Mouse (Mus musculus): ENCODE data around the gene Itih4. TPM values are rescaled to one million over a fixed set of nuclear protein-coding genes. Genes with fewer than 3 reads are reported as not detected.

Itih4 gene
- total RNA-seq (2012; rRNA removed): 0.18 TPM in 1 of 2 replicates, not detected in the other

- Histone ChIP-seq H3K36me3 (ENCODE audit: control insufficient read depth, insufficient read depth, low read length, poor library complexity, severe bottlenecking) (no peaks in the 10 kb centered on the region), H3K9me3 (ENCODE audit: control insufficient read depth, insufficient read depth, low read depth, low read length) (no peaks in the 10 kb centered on the region), H3K9ac (ENCODE audit: insufficient read depth, low read depth, low read length, poor library complexity, severe bottlenecking) (no peak within 1 kb of the TSS), H3K4me3 (ENCODE audit: insufficient read depth in 1 of 2, low read depth in 1 of 2, low read length in 2 of 2, poor library complexity in 1 of 2, severe bottlenecking in 1 of 2) (no peak within 1 kb of the TSS), H3K4me1 (ENCODE audit: control insufficient read depth in 2 of 2, insufficient read depth in 2 of 2, low read length in 2 of 2, poor library complexity in 1 of 2) (peaks cover 4% of the 10 kb centered on the region in 2 experiments; a peak in 2 of 4 replicates), H3K27ac (ENCODE audit: insufficient read depth, low read depth, low read length, poor library complexity, severe bottlenecking) (no peak within 1 kb of the TSS; the same call in 1 of the 2 replicates)
- TF ChIP-seq ZNF384 (IDR thresholded peaks at IDR 0.05; ENCODE audit: low read depth, low read length) (no peak), ZC3H11A (IDR thresholded peaks at IDR 0.05; ENCODE audit: borderline replicate concordance, low read depth, low read length) (no peak), MAFK (IDR thresholded peaks at IDR 0.05; ENCODE audit: insufficient read depth, low read depth, low read length) (no peak), CHD2 (IDR thresholded peaks at IDR 0.05; ENCODE audit: low read depth, low read length) (no peak), HCFC1 (IDR thresholded peaks at IDR 0.05; ENCODE audit: borderline replicate concordance, insufficient read depth, low read length) (no peak)
- in situ Hi-C loops (cut with MboI; ENCODE audit: low sequenced_read_pairs in 2 of 2, unreplicated experiment in 2 of 2): no loop called here
- no peak for DNase-seq (ENCODE audit: low read depth, low spot score)
Observed at GRCm38 (mm10) chr14:30886204-30886603, at the start of gene Itih4. TSS of gene Itih4 (plus strand) at chr14:30886476.

GRCm38 (mm10) chr14:30837416-30837996 is 48.8 kb upstream of the Itih4 start:
- TF ChIP-seq MAFK (IDR thresholded peaks at IDR 0.05; ENCODE audit: insufficient read depth, low read depth, low read length) (no peak), HCFC1 (IDR thresholded peaks at IDR 0.05; ENCODE audit: borderline replicate concordance, insufficient read depth, low read length) (no peak), ZNF384 (IDR thresholded peaks at IDR 0.05; ENCODE audit: low read depth, low read length) (no peak), ZC3H11A (IDR thresholded peaks at IDR 0.05; ENCODE audit: borderline replicate concordance, low read depth, low read length) (no peak), CHD2 (IDR thresholded peaks at IDR 0.05; ENCODE audit: low read depth, low read length) (no peak)

GRCm38 (mm10) chr14:30843701-30844100 is 42.6 kb upstream of the Itih4 start:
- no peak overlapping the region for H3K4me3 ChIP-seq (ENCODE audit: insufficient read depth in 1 of 2, low read depth in 1 of 2, low read length in 2 of 2, poor library complexity in 1 of 2, severe bottlenecking in 1 of 2)
- in situ Hi-C loops (cut with MboI; ENCODE audit: low sequenced_read_pairs in 2 of 2, unreplicated experiment in 2 of 2): no loop called here
- no peak for DNase-seq (ENCODE audit: low read depth, low spot score)
- H3K4me1 ChIP-seq (ENCODE audit: control insufficient read depth in 2 of 2, insufficient read depth in 2 of 2, low read length in 2 of 2, poor library complexity in 1 of 2): no peaks in the 10 kb centered on the region
- TF ChIP-seq ZNF384 (IDR thresholded peaks at IDR 0.05; ENCODE audit: low read depth, low read length) (no peak), HCFC1 (IDR thresholded peaks at IDR 0.05; ENCODE audit: borderline replicate concordance, insufficient read depth, low read length) (no peak), CHD2 (IDR thresholded peaks at IDR 0.05; ENCODE audit: low read depth, low read length) (no peak), MAFK (IDR thresholded peaks at IDR 0.05; ENCODE audit: insufficient read depth, low read depth, low read length) (no peak), ZC3H11A (IDR thresholded peaks at IDR 0.05; ENCODE audit: borderline replicate concordance, low read depth, low read length) (no peak)
- H3K36me3 ChIP-seq (ENCODE audit: control insufficient read depth, insufficient read depth, low read length, poor library complexity, severe bottlenecking): no peaks in the 10 kb centered on the region; the same call in 1 of the 2 replicates
- no peaks in the 10 kb centered on the region for H3K9me3 ChIP-seq (ENCODE audit: control insufficient read depth, insufficient read depth, low read depth, low read length)
- H3K27ac ChIP-seq (ENCODE audit: insufficient read depth, low read depth, low read length, poor library complexity, severe bottlenecking): no peak overlapping the region
- H3K9ac ChIP-seq (ENCODE audit: insufficient read depth, low read depth, low read length, poor library complexity, severe bottlenecking): no peak overlapping the region

More at GRCm38 (mm10) chr14:30837416-30837996, 48.8 kb upstream of the Itih4 start:
- Histone ChIP-seq H3K4me1 (ENCODE audit: control insufficient read depth in 2 of 2, insufficient read depth in 2 of 2, low read length in 2 of 2, poor library complexity in 1 of 2) (no peaks in the 10 kb centered on the region), H3K27ac (ENCODE audit: insufficient read depth, low read depth, low read length, poor library complexity, severe bottlenecking) (no peak overlapping the region), H3K9me3 (ENCODE audit: control insufficient read depth, insufficient read depth, low read depth, low read length) (no peaks in the 10 kb centered on the region), H3K36me3 (ENCODE audit: control insufficient read depth, insufficient read depth, low read length, poor library complexity, severe bottlenecking) (no peaks in the 10 kb centered on the region; the same call in 1 of the 2 replicates), H3K9ac (ENCODE audit: insufficient read depth, low read depth, low read length, poor library complexity, severe bottlenecking) (no peak overlapping the region), H3K4me3 (ENCODE audit: insufficient read depth in 1 of 2, low read depth in 1 of 2, low read length in 2 of 2, poor library complexity in 1 of 2, severe bottlenecking in 1 of 2) (no peak overlapping the region)
- DNase-seq (ENCODE audit: low read depth, low spot score): no peak
- in situ Hi-C loops (cut with MboI; ENCODE audit: low sequenced_read_pairs in 2 of 2, unreplicated experiment in 2 of 2): no loop called here

DNA sequence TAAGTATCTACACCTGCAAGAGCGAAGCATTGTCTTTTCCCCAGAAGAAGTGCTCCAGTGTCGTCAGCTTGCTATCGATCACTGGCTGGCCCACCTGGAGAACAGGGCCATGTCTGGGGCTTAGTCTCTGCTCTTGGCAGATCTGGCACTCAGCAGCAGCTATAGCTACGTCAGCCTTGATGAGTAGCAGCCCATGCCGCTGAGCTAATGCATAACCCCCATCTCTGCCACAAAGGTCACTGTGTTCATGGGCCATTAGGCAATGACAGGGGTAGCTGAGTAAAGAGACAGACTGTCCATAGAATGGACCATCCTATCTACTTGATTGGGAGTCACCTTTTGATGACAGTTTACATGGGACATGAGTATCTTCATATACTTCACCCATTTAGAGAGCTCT is 35.8 kb upstream of the Itih4 start:
- in situ Hi-C loops (cut with MboI; ENCODE audit: low sequenced_read_pairs in 2 of 2, unreplicated experiment in 2 of 2): loop anchor here in 1 of 2 experiments (10.0 kb wide), 1 partner anchor 56 kb away; no protein-coding TSS in a partner anchor
- no peak for TF ChIP-seq ZNF384 (IDR thresholded peaks at IDR 0.05; ENCODE audit: low read depth, low read length)
- no peak for TF ChIP-seq HCFC1 (IDR thresholded peaks at IDR 0.05; ENCODE audit: borderline replicate concordance, insufficient read depth, low read length)
- no peak for TF ChIP-seq MAFK (IDR thresholded peaks at IDR 0.05; ENCODE audit: insufficient read depth, low read depth, low read length)
- no peak for TF ChIP-seq CHD2 (IDR thresholded peaks at IDR 0.05; ENCODE audit: low read depth, low read length)
- no peak for TF ChIP-seq ZC3H11A (IDR thresholded peaks at IDR 0.05; ENCODE audit: borderline replicate concordance, low read depth, low read length)
- DNase-seq (ENCODE audit: low read depth, low spot score): no peak
- H3K4me1 ChIP-seq (ENCODE audit: control insufficient read depth in 2 of 2, insufficient read depth in 2 of 2, low read length in 2 of 2, poor library complexity in 1 of 2): 0 out of 4 replicates have a peak, but pooled peaks cover 0 to 2% of the 10 kb centered on the region in 2 experiments
- no peak overlapping the region for H3K9ac ChIP-seq (ENCODE audit: insufficient read depth, low read depth, low read length, poor library complexity, severe bottlenecking)
- no peak overlapping the region for H3K4me3 ChIP-seq (ENCODE audit: insufficient read depth in 1 of 2, low read depth in 1 of 2, low read length in 2 of 2, poor library complexity in 1 of 2, severe bottlenecking in 1 of 2)
- H3K9me3 ChIP-seq (ENCODE audit: control insufficient read depth, insufficient read depth, low read depth, low read length): no peaks in the 10 kb centered on the region
- peaks cover 2% of the 10 kb centered on the region; the same call in 1 of the 2 replicates for H3K36me3 ChIP-seq (ENCODE audit: control insufficient read depth, insufficient read depth, low read length, poor library complexity, severe bottlenecking)
- H3K27ac ChIP-seq (ENCODE audit: insufficient read depth, low read depth, low read length, poor library complexity, severe bottlenecking): no peak overlapping the region

All from ES-E14 (cell line).